Mouse (Mus musculus): ENCODE measurements around the gene Atxn7l3. TPM values are rescaled to one million over a fixed set of nuclear protein-coding genes. Genes with fewer than 3 reads are reported as not detected.
A peak's percentile ranks its signal among the peaks of the same experiment; 100 is the strongest.

The Atxn7l3 gene
- polyA plus RNA-seq, 1 experiment from 2014 or later = 30.1 TPM

- H3K27me3 ChIP-seq = 0 out of 2 replicates have a peak, but pooled peaks cover 2% of the 10 kb centered on the region
- H3K9ac ChIP-seq (replicated peaks) = no peak overlapping the region
- no peaks in the 10 kb centered on the region for H3K36me3 ChIP-seq
- WGBS = 58% methylated on average over 4 of the region's 4 CpGs
- no peak overlapping the region for H3K27ac ChIP-seq
- H3K4me1 ChIP-seq (replicated peaks) = peaks cover 7% of the 10 kb centered on the region; the same call in 1 of the 2 replicates
- no peak overlapping the region for H3K4me2 ChIP-seq (replicated peaks)
- H3K9me3 ChIP-seq = no peaks in the 10 kb centered on the region
- no peak for ATAC-seq
- H3K4me3 ChIP-seq (replicated peaks) = no peak overlapping the region
These were observed 35.4 kb upstream of the Atxn7l3 start for GRCm38 (mm10) chr11:102331806-102332205.

GRCm38 (mm10) chr11:102330039-102330438 is 33.6 kb upstream of the Atxn7l3 start:
- Histone ChIP-seq H3K27me3 (0 out of 2 replicates have a peak, but pooled peaks cover 2% of the 10 kb centered on the region), H3K9me3 (no peaks in the 10 kb centered on the region), H3K9ac (replicated peaks) (no peak overlapping the region), H3K4me2 (replicated peaks) (no peak overlapping the region), H3K36me3 (no peaks in the 10 kb centered on the region), H3K4me1 (replicated peaks) (peaks cover 2% of the 10 kb centered on the region; the same call in 1 of the 2 replicates), H3K4me3 (replicated peaks) (no peak overlapping the region), H3K27ac (no peak overlapping the region)
- WGBS = 82% methylated on average over 3 of the region's 3 CpGs
- no peak for ATAC-seq

GRCm38 (mm10) chr11:102329518-102329917 is 33.1 kb upstream of the Atxn7l3 start:
- Histone ChIP-seq H3K27ac (no peak overlapping the region), H3K4me2 (replicated peaks) (no peak overlapping the region), H3K4me3 (replicated peaks) (no peak overlapping the region), H3K9me3 (no peaks in the 10 kb centered on the region), H3K9ac (replicated peaks) (no peak overlapping the region), H3K4me1 (replicated peaks) (no peaks in the 10 kb centered on the region), H3K36me3 (no peaks in the 10 kb centered on the region), H3K27me3 (0 out of 2 replicates have a peak, but pooled peaks cover 2% of the 10 kb centered on the region)
- no peak for ATAC-seq

- H3K4me3 ChIP-seq (replicated peaks) = no peak overlapping the region
- WGBS = 87% methylated on average over 7 of the region's 7 CpGs
- 0 out of 2 replicates have a peak, but pooled peaks cover 2% of the 10 kb centered on the region for H3K27me3 ChIP-seq
- no peak overlapping the region for H3K4me2 ChIP-seq (replicated peaks)
- no peaks in the 10 kb centered on the region for H3K36me3 ChIP-seq
- no peak for ATAC-seq
- H3K4me1 ChIP-seq (replicated peaks) = no peaks in the 10 kb centered on the region; the same call in 1 of the 2 replicates
- no peak overlapping the region for H3K9ac ChIP-seq (replicated peaks)
- no peak overlapping the region for H3K27ac ChIP-seq
- no peaks in the 10 kb centered on the region for H3K9me3 ChIP-seq
These were observed 31.4 kb upstream of the Atxn7l3 start for GRCm38 (mm10) chr11:102327839-102328238.

- Histone ChIP-seq H3K27me3 (0 out of 2 replicates have a peak, but pooled peaks cover 2% of the 10 kb centered on the region), H3K36me3 (no peaks in the 10 kb centered on the region), H3K9ac (replicated peaks) (no peak overlapping the region), H3K4me2 (replicated peaks) (no peak overlapping the region), H3K9me3 (no peaks in the 10 kb centered on the region), H3K27ac (no peak overlapping the region), H3K4me3 (replicated peaks) (no peak overlapping the region), H3K4me1 (replicated peaks) (no peaks in the 10 kb centered on the region; the same call in 1 of the 2 replicates)
- 71% methylated on average over 5 of the region's 5 CpGs for WGBS
- ATAC-seq = no peak
These were observed 30.8 kb upstream of the Atxn7l3 start for GRCm38 (mm10) chr11:102327250-102327649.

GRCm38 (mm10) chr11:102323516-102323915 is 27.1 kb upstream of the Atxn7l3 start:
- ATAC-seq = no peak
- Histone ChIP-seq H3K27me3 (0 out of 2 replicates have a peak, but pooled peaks cover 2% of the 10 kb centered on the region), H3K4me3 (replicated peaks) (no peak overlapping the region), H3K4me1 (replicated peaks) (peaks cover 10% of the 10 kb centered on the region), H3K27ac (no peak overlapping the region), H3K9me3 (no peaks in the 10 kb centered on the region), H3K36me3 (no peaks in the 10 kb centered on the region), H3K4me2 (replicated peaks) (no peak overlapping the region), H3K9ac (replicated peaks) (no peak overlapping the region)
- 78% methylated on average over 1 of the region's 1 CpGs for WGBS

- no peak overlapping the region for H3K4me3 ChIP-seq (replicated peaks)
- no peak overlapping the region for H3K4me2 ChIP-seq (replicated peaks)
- H3K4me1 ChIP-seq (replicated peaks) = peaks cover 10% of the 10 kb centered on the region
- no peaks in the 10 kb centered on the region for H3K27me3 ChIP-seq
- ATAC-seq = no peak
- no peaks in the 10 kb centered on the region for H3K36me3 ChIP-seq
- H3K9ac ChIP-seq (replicated peaks) = no peak overlapping the region
- H3K9me3 ChIP-seq = no peaks in the 10 kb centered on the region
- H3K27ac ChIP-seq = no peak overlapping the region
- 77% methylated on average over 6 of the region's 6 CpGs for WGBS
These were observed 25.5 kb upstream of the Atxn7l3 start for GRCm38 (mm10) chr11:102321931-102322330.

GRCm38 (mm10) chr11:102320686-102321005 is 24.2 kb upstream of the Atxn7l3 start:
- WGBS = 16% methylated on average over 10 of the region's 10 CpGs
- peak overlapping the region; percentile 99 for H3K4me3 ChIP-seq (replicated peaks)
- peak overlapping the region; percentile 100 for H3K9ac ChIP-seq (replicated peaks)
- H3K27ac ChIP-seq = peak overlapping the region; percentile 100
- H3K27me3 ChIP-seq = no peaks in the 10 kb centered on the region
- H3K9me3 ChIP-seq = no peaks in the 10 kb centered on the region
- H3K4me2 ChIP-seq (replicated peaks) = peak overlapping the region; percentile 92
- no peaks in the 10 kb centered on the region for H3K36me3 ChIP-seq
- peaks cover 19% of the 10 kb centered on the region for H3K4me1 ChIP-seq (replicated peaks)
- 0 out of 2 replicates have a peak, but pooled peaks have one; percentile 2 for ATAC-seq

GRCm38 (mm10) chr11:102319941-102320685 is 23.7 kb upstream of the Atxn7l3 start:
- under 1% methylated on average over 38 of the region's 38 CpGs for WGBS
- H3K4me2 ChIP-seq (replicated peaks) = peak overlapping the region; percentile 92
- H3K36me3 ChIP-seq = peaks cover 4% of the 10 kb centered on the region; the same call in 1 of the 2 replicates
- peak overlapping the region; percentile 100 for H3K9ac ChIP-seq (replicated peaks)
- H3K4me3 ChIP-seq (replicated peaks) = peak overlapping the region; percentile 99
- peak; percentile 15 for ATAC-seq
- peak overlapping the region; percentile 100 for H3K27ac ChIP-seq
- H3K27me3 ChIP-seq = no peaks in the 10 kb centered on the region
- peaks cover 25% of the 10 kb centered on the region for H3K4me1 ChIP-seq (replicated peaks)
- H3K9me3 ChIP-seq = no peaks in the 10 kb centered on the region

- H3K27ac ChIP-seq = peak within 1 kb of the TSS; percentile 100
- H3K4me3 ChIP-seq (replicated peaks) = peak within 1 kb of the TSS; percentile 99
- H3K9me3 ChIP-seq = no peaks in the 10 kb centered on the region
- peaks cover 11% of the 10 kb centered on the region for H3K36me3 ChIP-seq
- under 1% methylated on average over 23 of the region's 25 CpGs for WGBS
- peak; percentile 41 for ATAC-seq
- peak within 1 kb of the TSS; percentile 100 for H3K9ac ChIP-seq (replicated peaks)
- peak within 1 kb of the TSS; percentile 92 for H3K4me2 ChIP-seq (replicated peaks)
- H3K27me3 ChIP-seq = no peaks in the 10 kb centered on the region
- H3K4me1 ChIP-seq (replicated peaks) = peaks cover 28% of the 10 kb centered on the region
These were observed 23.0 kb upstream of the Atxn7l3 start, which contains the start of gene Ubtf for GRCm38 (mm10) chr11:102319410-102319792. TSS of gene Ubtf (minus strand) at chr11:102319742.

- peak overlapping the region; percentile 100 for H3K27ac ChIP-seq
These were observed 22.4 kb upstream of the Atxn7l3 start for GRCm38 (mm10) chr11:102318576-102319409.

More at GRCm38 (mm10) chr11:102318576-102319409, 22.4 kb upstream of the Atxn7l3 start:
- Histone ChIP-seq H3K4me3 (replicated peaks) (peak overlapping the region; percentile 99), H3K36me3 (peaks cover 17% of the 10 kb centered on the region), H3K4me2 (replicated peaks) (peak overlapping the region; percentile 92), H3K4me1 (replicated peaks) (peaks cover 30% of the 10 kb centered on the region), H3K27me3 (no peaks in the 10 kb centered on the region), H3K9me3 (no peaks in the 10 kb centered on the region), H3K9ac (replicated peaks) (peak overlapping the region; percentile 100)
- under 1% methylated on average over 56 of the region's 84 CpGs for WGBS
- ATAC-seq = no peak

All from midbrain, embryonic 13.5 days (tissue).